Mouse (Mus musculus) intestine, embryonic 16.5 days (tissue): Measurements from ENCODE around the gene 6430548M08Rik. TPM values are rescaled to one million over a fixed set of nuclear protein-coding genes. Genes with fewer than 3 reads are reported as not detected.

ENCODE experiments used
- ATAC-seq: fragments of 200-750 bp; cut with Nextera tagmentation; 2 replicates; pipeline ENCODE4 v1.8.0; 2017; ENCODE audit warnings: moderate TSS enrichment, moderate library complexity
- H3K27ac ChIP-seq: fragments of 300-500 bp; sonication (generic); 2 replicates; pipeline ENCODE4 v1.5.1; 2014; ENCODE audit warnings: mild to moderate bottlenecking, low read length
- H3K27me3 ChIP-seq: fragments of 300-500 bp; sonication (generic); replicated peaks from 2 replicates; pipeline ENCODE4 v1.6.1; 2014; ENCODE audit warnings: low read length, control low read depth, mixed read lengths; ENCODE audit not compliant: control insufficient read depth, insufficient read depth
- H3K36me3 ChIP-seq: fragments of 300-500 bp; sonication (generic); 2 replicates; pipeline ENCODE4 v1.6.1; 2014; ENCODE audit warnings: low read length, control low read depth; ENCODE audit not compliant: control insufficient read depth, insufficient read depth
- H3K4me1 ChIP-seq: fragments of 300-500 bp; sonication (generic); 2 replicates; pipeline ENCODE4 v1.6.1; 2014; ENCODE audit warnings: low read length, control low read depth, mixed read lengths; ENCODE audit not compliant: control insufficient read depth, insufficient read depth
- H3K4me2 ChIP-seq: fragments of 300-500 bp; sonication (generic); 2 replicates; pipeline ENCODE4 v1.6.1; 2014; ENCODE audit warnings: low read depth, low read length, control low read depth
- H3K4me3 ChIP-seq: fragments of 300-500 bp; sonication (generic); 2 replicates; pipeline ENCODE4 v1.5.1; 2014; ENCODE audit warnings: mild to moderate bottlenecking, low read length
- H3K9ac ChIP-seq: fragments of 300-500 bp; sonication (generic); 2 replicates; pipeline ENCODE4 v1.6.1; 2014; ENCODE audit warnings: low read depth, low read length
- H3K9me3 ChIP-seq: fragments of 300-500 bp; sonication (generic); 2 replicates; pipeline ENCODE4 v1.6.1; 2016; ENCODE audit warnings: low read length, control low read depth; ENCODE audit not compliant: control insufficient read depth
- WGBS: fragments of 180-500 bp; shearing (Covaris S2); extraction: QIAGEN DNeasy Blood & Tissue Kit; methylation state at CpG from one replicate; pipeline ENCODE4 v1.1.7; 2014; 5-methylcytosine and 5-hydroxymethylcytosine counted together
- polyA plus RNA-seq: library from polyadenylated mRNA; unstranded; fragments of >200 nt; fragmentation: Nextera tagmentation; extraction: Ambion mirVana; gene quantifications from 2 replicates; pipeline ENCODE4 v1.2.1, GENCODE M21; 2015

Gene 6430548M08Rik
- polyA plus RNA-seq, 1 experiment from 2014 or later = 4.6 TPM

DNA sequence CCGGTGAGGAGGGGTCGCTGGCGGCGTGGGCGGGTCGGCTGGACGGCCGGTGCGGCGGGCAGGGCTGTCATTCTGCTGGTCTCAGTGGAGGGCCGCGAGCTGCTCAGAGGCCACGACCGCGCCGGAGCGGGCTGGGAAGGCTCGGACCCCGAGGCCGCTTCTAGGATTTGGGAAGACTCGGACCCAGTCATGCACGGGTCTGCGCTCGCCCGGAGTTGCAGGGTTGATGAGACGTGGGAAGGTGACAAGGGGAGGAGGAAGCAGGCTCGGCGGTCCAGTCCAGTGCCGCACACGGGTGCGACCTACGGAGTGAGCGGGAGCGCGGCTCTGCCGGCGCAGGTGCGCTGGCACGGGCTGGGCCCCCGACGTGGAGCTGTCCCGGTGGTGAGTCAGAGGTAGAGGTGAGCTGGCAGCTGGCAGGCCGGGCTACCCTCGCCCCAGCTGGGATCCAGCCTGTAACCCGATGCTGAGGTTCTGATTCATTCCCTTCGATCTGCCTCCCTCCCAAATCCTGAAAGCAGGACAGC, 426 bp downstream of the 6430548M08Rik start:
- Histone ChIP-seq H3K36me3 (no peaks in the 10 kb centered on the region), H3K27ac (no peak overlapping the region), H3K4me3 (peak overlapping the region; percentile 78), H3K9ac (peak overlapping the region; percentile 82), H3K4me2 (peak overlapping the region; percentile 100), H3K9me3 (no peaks in the 10 kb centered on the region), H3K27me3 (peaks cover 11% of the 10 kb centered on the region), H3K4me1 (peaks cover 17% of the 10 kb centered on the region)
- peak; percentile 36 for ATAC-seq
- under 1% methylated on average over 46 of the region's 46 CpGs for whole genome bisulfite sequencing

DNA sequence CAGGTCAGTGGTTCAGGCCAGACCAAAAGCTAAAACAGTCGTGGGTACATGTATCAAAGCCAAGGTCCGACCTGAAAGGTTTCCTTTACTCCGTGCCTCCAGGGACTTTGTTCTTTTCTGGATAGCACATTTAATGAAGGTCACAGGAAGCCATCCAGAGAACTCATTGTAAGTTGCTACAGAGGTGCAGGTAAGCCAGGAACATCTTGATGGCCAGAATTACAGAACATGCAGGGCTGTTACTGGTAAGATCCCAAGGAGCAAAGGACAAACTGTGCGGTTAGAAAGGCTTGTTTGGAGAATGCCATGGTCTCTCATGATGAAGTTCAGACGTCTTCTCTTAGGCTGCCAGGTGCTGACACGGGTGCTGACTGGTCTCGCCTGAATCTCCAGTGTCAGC, 2.6 kb downstream of the 6430548M08Rik start:
- H3K9ac ChIP-seq = no peak overlapping the region
- 73% methylated on average over 7 of the region's 7 CpGs for WGBS
- peaks cover 11% of the 10 kb centered on the region for H3K27me3 ChIP-seq
- peaks cover 17% of the 10 kb centered on the region for H3K4me1 ChIP-seq
- no peak overlapping the region for H3K4me3 ChIP-seq
- no peaks in the 10 kb centered on the region for H3K36me3 ChIP-seq
- no peaks in the 10 kb centered on the region for H3K9me3 ChIP-seq
- H3K27ac ChIP-seq = no peak overlapping the region
- no peak overlapping the region for H3K4me2 ChIP-seq
- ATAC-seq = no peak

DNA sequence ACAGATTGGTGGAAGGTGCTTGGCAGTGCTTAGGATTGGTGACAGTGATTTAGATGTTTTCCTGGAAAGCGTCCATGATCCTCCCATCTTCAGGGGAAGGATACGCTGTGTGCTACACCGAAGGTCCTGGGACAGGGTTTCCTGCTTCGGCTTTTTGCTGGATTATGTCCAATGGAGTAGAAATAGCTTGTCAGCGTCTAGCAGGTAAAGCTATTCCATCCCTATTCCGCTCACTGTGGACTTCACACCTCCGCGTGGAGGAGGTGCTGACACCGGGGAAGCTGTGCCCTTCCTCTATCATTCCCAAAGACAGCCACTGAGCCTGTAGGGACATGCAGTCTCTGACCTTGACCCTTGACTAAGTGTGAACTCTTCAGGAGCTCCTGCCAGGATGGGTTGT, 4.2 kb downstream of the 6430548M08Rik start:
- Histone ChIP-seq H3K27ac (no peak overlapping the region), H3K36me3 (no peaks in the 10 kb centered on the region), H3K4me2 (no peak overlapping the region), H3K4me1 (peaks cover 12% of the 10 kb centered on the region), H3K9me3 (no peaks in the 10 kb centered on the region), H3K27me3 (peaks cover 11% of the 10 kb centered on the region), H3K4me3 (no peak overlapping the region), H3K9ac (no peak overlapping the region)
- 75% methylated on average over 9 of the region's 9 CpGs for WGBS
- ATAC-seq = no peak

DNA sequence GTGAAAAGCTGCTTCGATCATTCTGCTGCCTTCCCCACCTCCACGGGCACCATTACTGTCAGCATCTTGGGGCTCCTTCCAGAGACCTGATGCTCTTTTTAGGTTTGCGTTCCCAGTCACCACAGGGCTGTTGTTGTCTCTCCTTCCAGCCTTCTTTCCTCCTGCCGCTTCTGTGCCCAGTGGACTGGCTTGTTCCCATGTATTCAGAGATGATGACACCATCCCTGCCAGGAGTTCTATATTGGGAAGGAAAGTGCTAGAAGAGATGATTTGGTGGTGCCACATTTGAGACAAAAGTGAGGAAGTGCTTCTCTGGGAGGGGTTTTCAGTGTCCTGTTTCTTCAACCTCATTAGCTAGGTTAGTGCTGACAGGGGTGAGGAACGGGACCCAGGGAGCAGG, 4.9 kb downstream of the 6430548M08Rik start:
- no peak for ATAC-seq
- Histone ChIP-seq H3K4me2 (no peak overlapping the region), H3K4me3 (no peak overlapping the region), H3K4me1 (peaks cover 12% of the 10 kb centered on the region), H3K36me3 (no peaks in the 10 kb centered on the region), H3K9ac (no peak overlapping the region), H3K9me3 (no peaks in the 10 kb centered on the region), H3K27me3 (peaks cover 11% of the 10 kb centered on the region), H3K27ac (no peak overlapping the region)
- WGBS = 81% methylated on average over 5 of the region's 5 CpGs

DNA sequence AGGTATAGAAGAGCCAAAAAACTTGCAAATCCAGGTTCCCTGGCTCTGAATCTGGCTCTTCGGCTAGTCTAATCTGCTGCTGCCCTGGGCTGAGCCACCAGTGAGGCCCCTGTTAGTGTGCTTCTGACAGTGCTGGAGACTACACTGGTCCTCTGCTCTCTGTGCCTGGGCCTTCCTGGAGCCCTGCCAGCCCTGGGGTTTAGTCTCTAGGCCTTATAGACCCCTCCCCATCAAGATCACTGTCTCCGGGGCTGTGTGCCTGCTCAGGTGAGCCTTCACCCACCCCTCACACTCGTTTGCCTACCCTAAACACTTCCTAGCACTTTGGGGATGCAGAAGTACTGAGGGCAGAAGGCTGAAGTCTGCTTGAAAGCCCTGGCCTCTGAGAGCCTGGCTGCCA, 5.5 kb downstream of the 6430548M08Rik start:
- 61% methylated on average over 3 of the region's 3 CpGs for WGBS
- ATAC-seq = no peak

DNA sequence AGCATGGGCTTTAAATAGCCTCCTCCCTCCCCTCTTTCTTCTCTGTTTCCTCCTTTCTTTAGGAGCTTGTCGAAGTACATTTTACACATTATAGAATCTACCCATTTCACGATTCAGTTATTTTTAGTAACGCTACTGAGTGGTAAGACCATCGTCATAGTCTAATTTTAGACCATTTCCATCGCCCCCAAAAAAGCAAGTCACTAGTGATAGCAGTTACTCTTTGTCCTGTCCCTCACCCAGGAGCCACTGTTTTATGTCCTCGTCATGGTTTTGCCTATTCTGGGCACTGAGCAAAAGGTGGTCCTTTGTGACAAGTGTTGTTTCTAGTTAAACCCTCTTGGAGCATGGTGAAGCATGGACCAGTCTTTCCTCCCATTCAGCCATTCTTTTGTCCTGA, 6.0 kb downstream of the 6430548M08Rik start:
- H3K9me3 ChIP-seq = no peaks in the 10 kb centered on the region
- H3K4me2 ChIP-seq = no peak overlapping the region
- no peaks in the 10 kb centered on the region for H3K36me3 ChIP-seq
- no peak overlapping the region for H3K4me3 ChIP-seq
- no peak overlapping the region for H3K27ac ChIP-seq
- H3K4me1 ChIP-seq = peaks cover 13% of the 10 kb centered on the region
- 79% methylated on average over 6 of the region's 6 CpGs for WGBS
- H3K9ac ChIP-seq = no peak overlapping the region
- peaks cover 10% of the 10 kb centered on the region for H3K27me3 ChIP-seq
- no peak for ATAC-seq

More for the DNA sequence above, 5.5 kb downstream of the 6430548M08Rik start:
- Histone ChIP-seq H3K36me3 (no peaks in the 10 kb centered on the region), H3K9me3 (no peaks in the 10 kb centered on the region), H3K27ac (no peak overlapping the region), H3K27me3 (peaks cover 11% of the 10 kb centered on the region), H3K4me1 (peaks cover 13% of the 10 kb centered on the region), H3K9ac (no peak overlapping the region), H3K4me2 (no peak overlapping the region), H3K4me3 (no peak overlapping the region)

DNA sequence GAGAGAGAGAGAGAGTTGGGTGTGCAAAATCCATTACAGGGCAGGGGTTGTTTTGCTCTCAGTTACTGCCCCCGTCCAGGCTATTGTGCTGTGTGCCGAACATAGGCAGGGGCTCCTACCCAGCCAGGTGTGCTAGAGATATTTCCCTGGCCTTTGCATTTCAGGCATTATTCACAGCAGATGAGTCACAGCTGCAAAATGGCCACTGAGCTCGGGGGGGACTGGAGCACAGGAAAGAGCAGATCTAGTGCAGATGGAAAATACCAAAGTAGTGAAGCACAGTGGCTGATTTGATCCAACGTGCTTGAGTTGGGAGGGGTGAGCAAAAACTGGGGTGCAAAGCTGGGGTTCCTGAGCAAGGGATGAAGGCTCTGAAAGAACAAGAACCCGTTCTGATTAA, 7.0 kb downstream of the 6430548M08Rik start:
- no peak for ATAC-seq
- peaks cover 15% of the 10 kb centered on the region for H3K4me1 ChIP-seq

DNA sequence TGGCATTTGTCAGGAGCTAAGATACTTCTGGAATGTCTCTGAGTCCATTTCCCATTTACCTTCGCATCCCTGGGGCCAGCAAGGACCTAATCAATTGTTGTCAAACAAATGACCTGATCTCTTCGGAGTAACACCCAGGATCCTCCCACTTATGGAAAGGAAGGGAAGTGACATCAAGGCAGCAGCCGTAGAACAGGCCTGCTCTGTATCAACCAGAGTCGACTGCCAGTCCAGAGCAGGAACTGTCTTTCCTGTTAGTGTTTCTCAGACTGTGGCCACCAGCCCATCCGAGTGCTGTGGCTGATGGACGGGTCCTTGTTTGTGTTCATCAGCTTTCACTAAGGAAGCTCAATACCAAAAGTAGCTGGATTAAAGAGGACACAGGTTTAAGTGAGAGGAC, 10.3 kb downstream of the 6430548M08Rik start:
- no peak overlapping the region for H3K4me3 ChIP-seq
- peaks cover 22% of the 10 kb centered on the region for H3K4me1 ChIP-seq
- H3K4me2 ChIP-seq = no peak overlapping the region
- H3K9me3 ChIP-seq = no peaks in the 10 kb centered on the region
- WGBS = 22% methylated on average over 6 of the region's 6 CpGs
- no peak overlapping the region for H3K9ac ChIP-seq
- no peak for ATAC-seq
- no peaks in the 10 kb centered on the region for H3K27me3 ChIP-seq
- 0 out of 2 replicates have a peak overlapping the region, but pooled peaks have one; percentile 42 for H3K27ac ChIP-seq
- no peaks in the 10 kb centered on the region for H3K36me3 ChIP-seq

More for the DNA sequence above, 7.0 kb downstream of the 6430548M08Rik start:
- H3K27me3 ChIP-seq = no peaks in the 10 kb centered on the region
- no peak overlapping the region for H3K27ac ChIP-seq
- no peak overlapping the region for H3K4me2 ChIP-seq
- H3K4me3 ChIP-seq = no peak overlapping the region
- 52% methylated on average over 5 of the region's 5 CpGs for WGBS
- H3K9ac ChIP-seq = no peak overlapping the region
- H3K36me3 ChIP-seq = no peaks in the 10 kb centered on the region
- H3K9me3 ChIP-seq = no peaks in the 10 kb centered on the region

DNA sequence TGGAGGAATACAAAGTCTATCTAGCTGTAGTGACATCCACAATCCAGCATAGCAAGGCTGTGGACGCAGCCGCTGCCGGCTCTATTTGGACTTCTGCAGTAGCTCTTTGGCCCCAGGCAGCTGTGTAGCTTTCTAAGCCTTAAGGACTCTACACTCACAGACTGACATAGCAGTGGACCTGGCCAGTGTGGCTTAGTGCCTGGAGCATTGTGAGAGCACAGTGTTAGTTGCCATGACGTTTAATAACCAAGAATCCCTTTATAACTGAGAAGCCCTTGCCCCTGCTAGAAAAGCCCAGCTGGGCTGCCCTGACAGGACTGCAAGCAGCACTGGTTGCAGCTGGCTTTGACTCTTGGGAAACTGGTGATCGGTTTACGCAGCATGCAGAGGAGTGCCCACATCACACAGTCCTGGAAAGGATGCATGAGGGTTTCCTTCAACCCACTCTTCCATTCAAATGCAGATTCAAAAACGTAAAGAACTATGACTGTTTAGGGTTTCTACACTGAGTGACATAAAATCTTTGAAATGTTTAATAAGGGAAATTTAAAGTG, 11.0 kb downstream of the 6430548M08Rik start:
- no peaks in the 10 kb centered on the region for H3K36me3 ChIP-seq
- H3K4me1 ChIP-seq = peaks cover 22% of the 10 kb centered on the region
- ATAC-seq = no peak
- H3K27me3 ChIP-seq = no peaks in the 10 kb centered on the region
- H3K4me3 ChIP-seq = no peak overlapping the region
- no peak overlapping the region for H3K9ac ChIP-seq
- H3K4me2 ChIP-seq = no peak overlapping the region
- 50% methylated on average over 7 of the region's 7 CpGs for WGBS
- 0 out of 2 replicates have a peak overlapping the region, but pooled peaks have one; percentile 10 for H3K27ac ChIP-seq
- H3K9me3 ChIP-seq = no peaks in the 10 kb centered on the region
